Mouse (Mus musculus): ENCODE data around the gene Esrrb.

Gene Esrrb

GRCm38 (mm10) chr12:86421490-86421904 is 60.6 kb downstream of the Esrrb start:
- DNase-seq (ENCODE audit: low spot score): no peak

DNA sequence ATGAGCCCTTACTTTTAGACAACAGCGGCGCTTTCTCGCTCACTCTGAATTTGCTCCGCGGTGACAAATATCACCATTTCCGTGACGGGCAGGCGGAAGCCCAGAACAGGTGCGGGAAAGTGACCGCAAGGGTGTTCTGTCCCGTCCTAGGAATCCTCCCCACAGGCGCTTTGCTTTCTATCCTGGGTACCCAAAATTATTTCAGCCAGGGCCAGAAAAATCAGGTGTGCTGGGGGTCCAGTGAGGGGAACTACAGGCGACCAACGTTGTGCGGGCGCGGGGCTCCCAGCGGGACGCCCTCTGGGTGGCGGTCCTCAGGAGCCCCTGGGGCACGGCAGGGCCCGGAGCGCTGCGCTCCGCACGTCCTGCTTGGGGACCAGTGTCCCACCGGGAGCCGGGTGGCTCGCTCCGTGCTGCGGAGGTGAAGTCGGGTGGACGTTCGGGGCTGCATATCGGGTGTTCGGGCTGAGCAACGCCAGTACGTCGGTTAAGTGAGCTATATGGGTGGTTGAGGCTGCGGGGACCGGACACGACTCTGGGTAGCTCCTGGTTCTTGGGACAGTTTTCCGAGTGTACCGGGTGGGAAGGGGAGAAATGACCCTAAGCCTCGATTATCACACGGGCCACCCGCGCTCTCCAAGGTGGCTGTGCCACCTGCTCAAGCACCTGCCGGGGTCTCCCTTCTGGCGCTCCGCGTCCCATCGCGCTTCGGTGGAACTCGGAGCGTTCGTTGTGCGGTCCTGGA is 61.4 kb downstream of the Esrrb start:
- DNase-seq (ENCODE audit: low spot score): no peak

DNA sequence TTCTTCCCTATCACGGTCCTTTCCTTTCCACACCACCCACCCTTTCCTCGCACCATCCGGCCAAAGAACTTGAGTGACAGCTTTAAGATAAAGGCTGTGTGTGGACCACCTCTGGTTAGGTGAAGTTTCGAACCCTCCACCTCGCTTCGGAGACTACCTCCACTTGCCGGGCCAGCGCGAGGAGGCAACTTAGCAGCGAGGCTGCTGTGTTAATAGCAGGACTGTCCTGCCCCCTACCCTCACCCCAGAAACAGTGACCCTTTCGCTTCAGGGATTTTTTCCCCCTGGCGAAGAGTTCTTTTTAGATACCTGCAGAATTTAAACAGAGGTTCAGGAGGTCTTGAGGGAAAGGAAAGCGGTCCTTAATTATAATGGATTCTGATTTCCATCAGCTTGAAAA is 62.2 kb downstream of the Esrrb start:
- DNase-seq (ENCODE audit: low spot score): no peak

- no peak for DNase-seq (ENCODE audit: low spot score)
Observed at GRCm38 (mm10) chr12:86427585-86427984, 66.7 kb downstream of the Esrrb start.

DNA sequence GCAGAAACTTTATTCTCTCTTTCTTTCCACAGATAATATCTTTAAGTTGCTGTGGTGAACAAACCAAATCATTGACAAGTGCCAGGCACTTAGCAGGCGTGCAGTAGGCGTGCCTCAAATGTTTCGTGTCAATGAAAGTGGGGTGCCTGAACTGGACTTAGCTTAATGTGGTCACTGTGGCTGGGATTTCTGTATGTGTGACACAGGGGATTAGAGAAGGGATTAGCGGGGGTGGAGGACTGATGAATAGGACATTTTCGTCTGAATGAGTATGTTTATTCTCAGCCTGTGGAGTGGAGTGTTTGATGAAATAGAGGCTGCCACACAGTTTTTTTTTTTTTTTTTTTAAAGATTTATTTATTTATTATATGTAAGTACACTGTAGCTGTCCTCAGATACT is 70.8 kb downstream of the Esrrb start:
- DNase-seq (ENCODE audit: low spot score): no peak

DNA sequence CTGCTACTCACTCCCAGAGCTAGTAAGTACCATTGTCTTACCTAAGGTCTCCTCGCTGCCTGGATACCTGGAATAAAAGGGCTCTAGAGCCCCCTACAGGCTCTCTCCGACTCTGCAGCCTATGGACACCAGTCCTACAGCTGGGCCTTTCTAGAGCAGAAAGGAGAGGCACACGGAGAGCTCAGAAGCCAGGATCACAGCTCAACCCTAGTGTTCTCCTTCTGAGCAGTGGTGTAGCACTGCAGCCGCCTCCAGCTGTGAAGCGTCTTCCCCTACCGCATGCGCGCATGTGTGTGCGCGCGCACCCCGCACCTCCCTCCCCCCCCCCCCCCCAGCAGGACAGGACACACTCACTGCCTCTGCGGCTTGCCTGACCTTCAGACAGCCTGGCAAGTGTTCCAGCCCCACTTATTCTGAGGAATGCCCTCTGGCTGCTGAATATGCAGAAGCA is 72.5 kb downstream of the Esrrb start:
- peak; percentile 22 for DNase-seq (ENCODE audit: low spot score)

DNA sequence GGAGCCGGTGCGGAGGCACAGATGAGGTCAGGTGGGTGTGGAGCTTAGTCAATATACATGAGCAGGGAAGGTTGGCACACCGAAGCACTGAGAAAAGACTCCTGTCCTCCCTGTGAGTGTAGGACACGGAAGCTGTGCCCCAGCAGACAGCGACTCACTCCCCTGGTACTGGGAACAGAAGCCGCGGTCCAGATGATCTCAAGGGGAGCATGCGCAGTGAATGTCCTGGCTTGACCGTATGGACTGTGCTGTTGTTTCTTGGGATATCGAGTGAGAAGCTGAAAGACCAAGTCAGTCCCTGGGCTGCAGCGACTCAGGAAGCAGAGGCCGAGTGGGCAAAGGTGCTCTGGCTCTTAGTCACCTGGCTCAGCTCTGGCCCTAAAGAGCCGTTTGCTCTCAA is 74.7 kb downstream of the Esrrb start:
- no peak for DNase-seq (ENCODE audit: low spot score)

DNA sequence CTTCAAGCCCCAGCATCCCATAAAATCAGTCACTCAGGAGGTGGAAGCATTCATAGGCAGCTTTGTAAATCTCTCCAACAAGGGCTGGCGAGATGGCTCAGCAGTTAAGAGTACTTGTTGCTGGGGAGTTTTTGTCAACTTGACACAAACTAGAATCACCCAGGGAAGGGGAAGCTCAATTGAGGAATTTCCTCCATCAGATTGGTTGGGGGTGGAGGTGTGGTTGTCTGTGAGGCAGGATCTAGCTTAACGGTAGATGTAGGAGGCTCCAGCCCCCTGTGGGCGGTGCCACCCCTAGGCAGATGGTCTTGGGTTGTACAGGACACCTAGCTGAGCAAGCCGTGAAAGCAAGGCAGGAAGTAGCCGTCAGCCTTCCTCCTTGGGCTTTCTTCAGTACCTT is 89.9 kb downstream of the Esrrb start:
- DNase-seq (ENCODE audit: low spot score): no peak

- DNase-seq (ENCODE audit: low spot score): no peak
Observed at GRCm38 (mm10) chr12:86455009-86455408, 94.1 kb downstream of the Esrrb start.

- DNase-seq (ENCODE audit: low spot score): no peak
Observed at GRCm38 (mm10) chr12:86462742-86463470, 102.0 kb downstream of the Esrrb start.

DNA sequence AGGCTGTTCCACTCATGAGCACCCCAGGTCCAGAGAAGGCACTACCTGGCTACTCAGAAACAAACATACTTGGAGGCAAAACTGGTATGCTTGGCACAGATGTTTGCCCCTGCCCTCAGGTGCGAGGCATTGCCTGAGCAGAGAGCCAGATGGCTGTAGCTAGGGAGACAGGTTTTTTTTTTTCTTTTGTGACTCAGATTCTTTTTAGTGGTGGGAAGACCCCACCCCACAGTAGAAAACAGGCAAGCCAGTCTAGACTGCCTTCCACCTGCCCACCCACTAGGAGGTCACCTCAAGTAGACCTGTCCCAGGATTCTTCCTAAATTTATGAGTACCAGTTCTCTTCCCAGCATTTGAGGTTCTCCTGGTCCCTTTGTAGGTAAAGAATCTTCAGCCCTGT is 103.5 kb downstream of the Esrrb start:
- no peak for DNase-seq (ENCODE audit: low spot score)

DNA sequence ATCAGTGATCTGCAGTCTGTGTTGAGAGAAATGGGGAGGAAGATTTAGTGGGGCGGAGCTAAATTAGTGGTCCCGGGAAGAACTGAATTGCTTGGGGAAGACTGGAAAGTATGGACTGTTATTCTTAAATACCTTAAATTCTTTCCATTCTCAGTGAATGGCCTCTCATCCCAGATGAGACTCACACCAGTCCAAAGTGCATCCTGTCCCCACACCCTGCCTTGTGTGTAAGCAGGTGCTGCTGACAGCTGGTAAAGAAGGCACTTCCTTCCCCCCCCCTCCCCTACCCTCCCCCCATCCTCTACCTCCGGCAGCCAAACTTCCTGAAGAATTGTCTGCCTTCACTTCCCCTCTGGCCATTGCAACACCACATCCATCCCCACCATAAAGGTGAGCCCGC is 105.3 kb downstream of the Esrrb start:
- no peak for DNase-seq (ENCODE audit: low spot score)

DNA sequence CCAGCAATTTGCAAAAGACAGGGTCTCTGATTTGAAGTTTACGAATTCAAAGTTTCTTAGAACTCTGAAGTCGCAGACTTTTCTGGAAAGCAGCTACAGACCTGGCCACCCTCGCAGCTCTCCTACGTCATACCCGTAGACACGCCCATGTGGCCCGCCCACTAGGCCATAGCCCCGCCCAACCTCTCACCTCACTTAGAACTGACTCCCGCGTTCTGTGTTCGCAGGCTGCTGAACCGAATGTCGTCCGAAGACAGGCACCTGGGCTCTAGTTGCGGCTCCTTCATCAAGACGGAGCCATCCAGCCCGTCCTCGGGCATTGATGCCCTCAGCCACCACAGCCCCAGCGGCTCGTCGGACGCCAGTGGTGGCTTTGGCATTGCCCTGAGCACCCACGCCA is 109.0 kb downstream of the Esrrb start:
- DNase-seq (ENCODE audit: low spot score): no peak

DNA sequence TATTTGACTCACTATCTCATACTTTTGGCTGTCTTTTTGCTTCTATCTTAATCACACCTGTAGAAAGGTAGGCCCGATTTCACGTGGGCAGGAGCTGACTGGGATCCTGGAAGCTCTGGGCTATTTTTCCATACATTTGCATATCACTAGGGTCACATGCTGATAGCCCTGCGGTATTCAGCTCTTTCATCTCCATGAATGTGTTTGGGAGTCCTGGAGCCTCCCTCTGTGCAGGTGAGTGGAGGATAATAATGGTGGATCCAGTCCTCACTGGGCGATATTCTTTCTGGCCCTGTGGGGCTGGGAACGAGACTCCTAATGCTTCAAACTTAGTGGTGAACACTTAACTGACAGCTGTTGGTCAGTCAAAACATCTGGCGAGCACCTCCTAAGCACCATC is 110.0 kb downstream of the Esrrb start:
- no peak for DNase-seq (ENCODE audit: low spot score)

- no peak for DNase-seq (ENCODE audit: low spot score)
Observed at GRCm38 (mm10) chr12:86473630-86474029, 112.7 kb downstream of the Esrrb start.

DNA sequence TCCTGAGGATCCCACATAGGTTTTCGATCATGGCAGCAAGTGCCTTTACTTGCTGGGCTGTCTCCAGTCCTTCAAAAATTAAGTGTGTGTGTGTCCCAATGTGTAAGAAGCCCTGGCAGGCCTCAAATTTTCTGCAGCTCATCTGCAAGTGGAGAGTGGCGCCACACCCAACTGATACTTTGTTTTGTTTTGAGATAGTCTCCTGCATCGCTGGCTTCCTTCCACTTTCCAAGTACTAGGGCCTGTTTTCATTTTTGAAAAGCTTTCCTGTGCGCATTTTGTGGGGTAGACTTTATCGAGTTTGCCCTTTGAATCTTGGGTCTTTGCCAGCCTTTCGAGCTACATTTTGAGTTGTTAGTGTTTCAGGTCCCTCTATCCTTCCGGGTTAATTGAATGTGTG is 115.1 kb downstream of the Esrrb start:
- no peak for DNase-seq (ENCODE audit: low spot score)

DNA sequence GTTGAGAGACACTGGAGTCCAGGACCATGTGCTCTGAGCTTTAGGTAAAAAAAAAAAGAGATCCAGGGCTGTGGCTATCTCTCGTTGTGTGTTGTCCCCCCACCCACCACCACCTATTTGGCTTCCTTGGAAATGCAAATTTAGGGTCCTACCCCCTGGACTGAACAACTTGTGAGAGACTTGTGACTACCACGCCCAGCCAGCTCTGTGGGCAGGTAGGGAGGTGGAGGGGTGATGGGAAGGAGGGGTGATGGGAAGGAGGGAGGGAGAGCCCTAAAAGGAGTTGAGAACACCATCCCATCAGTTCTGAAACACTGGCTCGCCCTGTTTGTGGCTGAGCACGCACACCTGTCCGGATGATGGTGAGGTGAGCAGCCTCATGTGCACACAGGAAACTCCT is 118.0 kb downstream of the Esrrb start:
- no peak for DNase-seq (ENCODE audit: low spot score)

DNA sequence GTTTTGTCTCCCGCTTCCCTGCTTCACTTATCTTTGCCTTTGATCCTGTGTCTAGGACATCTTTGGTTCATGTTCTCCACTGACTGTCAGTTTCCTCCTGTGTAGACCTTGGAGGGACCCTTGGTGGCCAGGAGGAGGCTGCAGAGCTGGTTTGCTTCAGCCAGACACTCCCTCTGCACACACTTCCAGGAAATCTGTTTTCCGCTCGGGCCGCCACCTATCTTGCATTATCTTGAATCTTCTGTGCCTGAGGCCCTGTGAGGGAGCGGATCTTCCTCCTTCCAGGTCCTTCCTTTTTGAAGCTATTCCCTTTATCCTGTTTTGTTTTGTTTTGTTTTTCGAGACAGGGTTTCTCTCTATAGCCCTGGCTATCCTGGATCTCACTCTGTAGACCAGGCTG is 121.1 kb downstream of the Esrrb start:
- no peak for DNase-seq (ENCODE audit: low spot score)

DNA sequence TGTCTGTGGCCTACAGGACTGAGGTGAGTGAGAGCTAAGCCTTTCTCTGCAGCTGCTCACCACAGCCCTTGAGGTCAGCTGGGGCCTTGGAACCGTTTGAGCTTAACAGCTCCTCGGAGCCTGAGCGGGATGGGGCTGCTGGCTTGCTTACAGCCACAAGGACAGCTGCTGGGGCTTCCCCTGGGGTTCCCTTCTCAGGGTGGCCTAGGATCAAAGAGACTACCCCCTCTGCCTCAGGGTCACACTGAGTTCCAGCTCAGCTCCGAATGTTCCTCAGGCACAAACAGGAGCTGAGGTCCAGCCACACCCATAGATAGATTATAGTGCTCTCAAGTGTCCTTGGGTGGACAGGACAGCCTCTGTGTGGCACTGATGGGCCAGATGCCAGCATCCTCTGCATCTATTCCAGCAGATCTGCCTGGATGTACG is 122.5 kb downstream of the Esrrb start:
- peak; percentile 26 for DNase-seq (ENCODE audit: low spot score)

DNA sequence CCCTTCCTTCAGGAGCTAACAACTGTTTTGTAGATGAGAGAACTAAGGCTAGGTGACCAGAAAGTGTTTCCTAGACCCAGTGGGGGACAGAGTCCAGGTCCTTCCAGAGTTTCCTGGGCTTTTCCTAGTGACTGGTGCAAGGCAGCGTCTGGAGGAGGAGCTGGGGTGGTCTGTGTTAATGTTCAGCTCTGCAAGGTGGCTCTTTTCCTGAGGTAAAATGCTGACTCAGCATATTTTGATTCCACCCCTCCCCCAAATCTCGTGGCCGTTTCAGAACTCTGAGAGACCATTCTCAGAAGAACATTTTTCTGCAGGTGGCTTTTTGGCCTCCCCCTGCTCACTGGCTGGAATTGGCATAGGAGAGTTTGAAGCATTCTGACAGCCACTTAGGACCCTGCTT is 127.1 kb downstream of the Esrrb start:
- DNase-seq (ENCODE audit: low spot score): no peak

- DNase-seq (ENCODE audit: low spot score): no peak
Observed at GRCm38 (mm10) chr12:86490052-86490451, 129.1 kb downstream of the Esrrb start.

DNA sequence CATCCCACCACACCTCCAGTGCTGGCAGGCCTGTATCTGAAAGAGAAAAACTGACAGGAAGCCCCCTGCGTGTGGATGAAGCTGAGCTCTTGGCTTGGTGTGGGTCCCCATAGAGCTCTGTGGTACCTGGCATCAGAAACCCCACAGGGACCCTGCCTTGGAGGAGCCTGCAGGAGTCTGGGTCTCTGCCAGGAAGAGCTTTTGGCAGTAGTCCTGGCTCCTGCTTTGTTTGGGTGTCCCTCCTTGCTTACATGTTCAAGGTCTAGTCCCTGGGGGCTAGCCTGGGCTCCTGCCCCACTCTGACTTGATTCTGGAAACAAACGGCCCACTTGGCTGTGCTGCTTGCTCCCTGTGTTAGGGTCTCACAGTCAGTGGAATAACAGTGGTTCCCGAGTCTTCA is 130.6 kb downstream of the Esrrb start:
- DNase-seq (ENCODE audit: low spot score): no peak

- no peak for DNase-seq (ENCODE audit: low spot score)
Observed at GRCm38 (mm10) chr12:86492822-86493221, 131.9 kb downstream of the Esrrb start.

- DNase-seq (ENCODE audit: low spot score): no peak
Observed at GRCm38 (mm10) chr12:86497126-86497525, 136.2 kb downstream of the Esrrb start.

All from ovary, adult 18-20 months (tissue).